Mouse (Mus musculus) heart, embryonic 11.5 days (tissue): ENCODE data around the gene Rasl11b. TPM values are rescaled to one million over a fixed set of nuclear protein-coding genes. Genes with fewer than 3 reads are reported as not detected.

Experiments
- ATAC-seq: fragments of 200-750 bp; cut with Nextera tagmentation; replicated peaks from 2 replicates; pipeline ENCODE4 v1.8.0; 2017; ENCODE audit warnings: moderate library complexity; ENCODE audit not compliant: insufficient number of reproducible peaks, low FRiP score, low TSS enrichment
- H3K27ac ChIP-seq: fragments of 300-500 bp; sonication (generic); 2 replicates; pipeline ENCODE4 v1.5.1; 2014; ENCODE audit warnings: mild to moderate bottlenecking, low read depth, low read length
- H3K27me3 ChIP-seq: fragments of 300-500 bp; sonication (generic); 2 replicates; pipeline ENCODE4 v1.6.1; 2014; ENCODE audit warnings: mild to moderate bottlenecking, low read length, mixed read lengths; ENCODE audit not compliant: control insufficient read depth, insufficient read depth
- H3K36me3 ChIP-seq: fragments of 300-500 bp; sonication (generic); 2 replicates; pipeline ENCODE4 v1.6.1; 2014; ENCODE audit warnings: mild to moderate bottlenecking, low read length, moderate library complexity, mixed read lengths; ENCODE audit not compliant: control insufficient read depth, insufficient read depth
- H3K4me1 ChIP-seq: fragments of 300-500 bp; sonication (generic); 2 replicates; pipeline ENCODE4 v1.6.1; 2014; ENCODE audit warnings: low read length; ENCODE audit not compliant: control insufficient read depth, insufficient read depth
- H3K4me2 ChIP-seq: fragments of 300-500 bp; sonication (generic); 2 replicates; pipeline ENCODE4 v1.6.1; 2014; ENCODE audit warnings: mild to moderate bottlenecking, moderate library complexity
- H3K4me3 ChIP-seq: fragments of 300-500 bp; sonication (generic); 2 replicates; pipeline ENCODE4 v1.5.1; 2014; ENCODE audit warnings: low read depth, low read length
- H3K9ac ChIP-seq: fragments of 300-500 bp; sonication (generic); 2 replicates; pipeline ENCODE4 v1.6.1; 2014; ENCODE audit warnings: mild to moderate bottlenecking, low read depth, low read length, moderate library complexity
- H3K9me3 ChIP-seq: fragments of 300-500 bp; sonication (generic); replicated peaks from 2 replicates; pipeline ENCODE4 v1.6.1; 2016; ENCODE audit warnings: low read length; ENCODE audit not compliant: control insufficient read depth
- WGBS: fragments of 180-500 bp; shearing (Covaris S2); extraction: QIAGEN DNeasy Blood & Tissue Kit; methylation state at CpG from one replicate; pipeline ENCODE4 v1.1.7; 2014; ENCODE audit not compliant: insufficient replicate concordance; 5-methylcytosine and 5-hydroxymethylcytosine counted together
- polyA plus RNA-seq: library from polyadenylated mRNA; unstranded; fragments of >200 nt; fragmentation: Nextera tagmentation; extraction: Ambion mirVana; gene quantifications from 2 replicates; pipeline ENCODE4 v1.2.1, GENCODE M21; 2014

Rasl11b gene
- polyA plus RNA-seq, 1 experiment from 2014 or later, result 75.9 TPM

DNA sequence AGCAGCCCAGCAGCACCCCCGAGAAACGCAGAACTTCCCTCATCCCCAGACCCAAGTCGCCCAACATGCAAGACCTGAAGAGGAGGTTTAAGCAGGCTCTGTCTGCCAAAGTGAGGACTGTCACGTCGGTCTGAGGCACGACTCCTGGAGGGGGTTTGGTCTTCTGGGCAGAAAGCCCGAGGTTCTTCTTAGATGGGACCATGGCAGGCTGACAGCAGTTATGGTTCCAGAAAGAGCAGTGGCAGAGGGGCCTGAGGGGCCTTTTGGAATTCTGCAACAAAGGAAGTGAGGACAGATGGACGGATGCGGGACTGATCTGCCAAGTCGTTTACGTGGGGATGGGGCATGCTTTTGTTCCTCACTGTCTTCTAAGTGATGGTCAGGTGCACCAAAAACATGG is 3.4 kb downstream of the Rasl11b start:
- Histone ChIP-seq H3K9ac (peak overlapping the region; percentile 99), H3K9me3 (no peaks in the 10 kb centered on the region; the same call in 1 of the 2 replicates), H3K4me3 (peak overlapping the region; percentile 83), H3K27ac (peak overlapping the region; percentile 54), H3K36me3 (peaks cover 13% of the 10 kb centered on the region), H3K4me1 (peaks cover 58% of the 10 kb centered on the region), H3K27me3 (no peaks in the 10 kb centered on the region), H3K4me2 (peak overlapping the region; percentile 94)
- ATAC-seq, result no peak
- WGBS, result 68% methylated on average over 11 of the region's 11 CpGs

DNA sequence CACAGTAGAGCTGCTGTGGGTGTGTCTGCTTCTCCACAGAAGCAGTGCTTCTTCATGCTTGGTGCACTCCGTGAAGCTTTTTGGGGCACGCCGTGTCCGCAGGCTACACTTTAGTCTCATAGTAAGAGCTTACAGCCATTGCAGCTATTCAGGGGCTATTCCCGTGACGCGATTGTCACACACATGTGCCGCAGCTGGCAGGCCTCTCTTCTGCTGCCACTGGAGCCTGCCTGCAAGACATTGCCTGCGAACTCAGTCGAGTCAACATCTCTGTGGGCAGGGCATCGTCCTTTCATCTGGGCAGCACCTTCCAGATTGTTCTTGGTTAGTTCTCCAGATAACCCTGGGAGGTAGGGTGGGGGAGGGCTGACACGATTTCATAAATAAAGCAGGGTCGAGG is 4.7 kb downstream of the Rasl11b start:
- Histone ChIP-seq H3K9ac (no peak overlapping the region), H3K27ac (peak overlapping the region; percentile 4; the same call in 1 of the 2 replicates), H3K36me3 (peaks cover 13% of the 10 kb centered on the region), H3K4me1 (peaks cover 49% of the 10 kb centered on the region), H3K4me2 (no peak overlapping the region), H3K27me3 (no peaks in the 10 kb centered on the region), H3K9me3 (no peaks in the 10 kb centered on the region; the same call in 1 of the 2 replicates), H3K4me3 (no peak overlapping the region)
- 73% methylated on average over 13 of the region's 13 CpGs for WGBS
- no peak for ATAC-seq

DNA sequence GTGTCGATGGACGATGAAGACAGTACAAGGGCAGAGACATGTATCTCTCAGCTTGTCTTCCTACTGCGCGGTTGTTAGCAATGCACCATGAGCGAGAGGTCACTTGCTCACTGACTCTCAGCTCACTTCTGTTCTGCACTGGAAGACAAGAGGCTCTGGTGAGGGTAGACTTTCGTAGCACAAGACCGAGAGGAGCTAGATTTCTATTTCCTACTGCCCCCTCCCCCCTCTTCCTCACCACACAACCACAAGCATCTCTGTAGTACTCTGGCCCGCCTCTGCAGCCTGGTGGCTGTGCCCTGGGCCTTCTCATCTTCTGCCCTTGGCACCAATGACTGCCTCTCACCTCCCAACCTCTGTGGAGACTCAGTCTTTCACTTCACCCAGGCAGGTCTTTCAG is 5.4 kb downstream of the Rasl11b start:
- Histone ChIP-seq H3K27ac (no peak overlapping the region), H3K9me3 (no peaks in the 10 kb centered on the region; the same call in 1 of the 2 replicates), H3K36me3 (peaks cover 13% of the 10 kb centered on the region), H3K4me1 (peaks cover 54% of the 10 kb centered on the region), H3K9ac (no peak overlapping the region), H3K4me2 (no peak overlapping the region), H3K27me3 (no peaks in the 10 kb centered on the region), H3K4me3 (no peak overlapping the region)
- no peak for ATAC-seq
- whole genome bisulfite sequencing, result 56% methylated on average over 8 of the region's 8 CpGs

DNA sequence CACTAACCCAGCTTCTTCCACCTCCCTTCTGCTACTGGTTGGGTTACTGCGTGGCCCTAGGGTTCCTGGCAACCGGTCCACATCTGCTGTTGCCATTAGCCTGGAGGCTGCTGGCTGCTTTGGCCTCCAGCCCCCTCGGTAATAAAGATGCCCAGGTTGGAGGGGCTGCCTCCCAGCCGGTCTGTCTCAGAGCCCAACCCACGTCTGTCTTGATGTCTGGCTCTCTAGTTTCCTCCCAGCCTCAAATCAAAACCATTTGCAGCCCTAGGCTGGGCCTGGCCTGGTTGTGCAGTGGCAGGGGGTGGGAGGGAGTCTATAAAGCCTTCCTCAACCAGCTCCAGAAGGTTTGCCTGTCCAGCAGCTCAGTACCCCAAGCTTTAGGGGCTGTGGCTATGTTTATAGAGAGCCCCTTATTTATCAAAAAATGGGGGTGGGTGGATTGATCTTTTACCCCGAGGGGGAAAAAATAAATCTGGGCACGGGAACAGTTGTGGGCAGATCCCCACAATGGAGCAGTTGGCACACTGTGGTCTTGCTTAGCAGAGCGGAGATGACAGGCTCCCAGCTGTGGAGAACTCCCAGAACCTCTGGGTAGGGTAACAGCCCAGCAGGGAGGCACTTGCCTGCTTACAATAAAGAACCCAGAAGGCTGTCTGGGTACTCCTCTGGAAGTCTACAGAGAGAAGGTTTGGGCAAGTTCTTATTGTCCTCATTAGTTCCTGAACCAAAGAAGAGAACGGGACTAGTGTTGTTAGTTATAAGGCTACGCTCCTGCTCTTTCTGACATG is 6.7 kb downstream of the Rasl11b start:
- Histone ChIP-seq H3K4me1 (peaks cover 62% of the 10 kb centered on the region), H3K4me2 (no peak overlapping the region)
- no peak for ATAC-seq

DNA sequence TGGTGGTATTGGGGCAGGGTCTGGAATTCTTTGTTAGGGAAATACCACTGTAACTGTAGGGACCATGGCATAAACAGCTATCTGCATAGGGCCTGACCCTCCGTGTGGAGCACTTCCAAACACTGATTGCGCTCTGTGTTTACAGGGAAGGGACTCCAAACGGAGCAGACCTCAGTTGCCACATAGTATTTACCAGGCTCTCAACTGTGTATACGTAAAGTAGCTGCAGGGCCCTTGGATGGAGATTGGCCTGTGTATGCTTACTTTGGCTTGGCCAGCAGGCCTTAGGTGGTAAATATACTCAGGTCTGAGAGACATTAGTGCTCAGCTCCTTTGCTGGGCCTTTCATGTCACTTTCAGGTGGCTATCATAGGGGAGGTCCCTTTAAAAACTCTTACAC is 7.4 kb downstream of the Rasl11b start:
- no peak overlapping the region for H3K4me3 ChIP-seq
- WGBS, result 72% methylated on average over 4 of the region's 4 CpGs
- no peaks in the 10 kb centered on the region; the same call in 1 of the 2 replicates for H3K9me3 ChIP-seq
- H3K27ac ChIP-seq, result no peak overlapping the region
- ATAC-seq, result no peak
- H3K4me2 ChIP-seq, result no peak overlapping the region
- H3K27me3 ChIP-seq, result no peaks in the 10 kb centered on the region
- peaks cover 58% of the 10 kb centered on the region for H3K4me1 ChIP-seq
- peaks cover 13% of the 10 kb centered on the region for H3K36me3 ChIP-seq
- H3K9ac ChIP-seq, result no peak overlapping the region

More for the DNA sequence above, 6.7 kb downstream of the Rasl11b start:
- Histone ChIP-seq H3K27me3 (no peaks in the 10 kb centered on the region), H3K9ac (no peak overlapping the region), H3K36me3 (peaks cover 13% of the 10 kb centered on the region), H3K27ac (0 out of 2 replicates have a peak overlapping the region, but pooled peaks have one; percentile 36), H3K9me3 (no peaks in the 10 kb centered on the region; the same call in 1 of the 2 replicates), H3K4me3 (no peak overlapping the region)
- 64% methylated on average over 10 of the region's 10 CpGs for WGBS

DNA sequence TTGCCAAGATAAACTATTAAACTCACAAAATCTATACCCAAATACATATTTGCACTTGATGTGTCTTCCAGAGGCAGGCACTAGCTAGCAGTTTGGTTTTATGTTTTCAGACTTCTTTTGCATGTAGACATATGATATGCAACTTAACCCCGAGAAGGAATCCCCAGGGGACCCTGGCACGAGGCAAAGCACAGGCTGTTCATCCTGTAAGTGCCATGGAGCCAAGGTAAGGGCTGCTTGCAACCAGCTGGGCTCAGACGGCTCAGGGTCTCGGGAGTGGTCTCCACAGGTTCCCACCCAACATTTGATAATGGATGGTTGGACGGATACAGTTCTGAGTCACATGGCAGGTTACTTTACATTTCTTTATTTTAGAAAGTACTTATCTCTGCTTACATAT is 9.4 kb downstream of the Rasl11b start:
- Histone ChIP-seq H3K4me2 (no peak overlapping the region), H3K27me3 (no peaks in the 10 kb centered on the region), H3K4me3 (no peak overlapping the region), H3K9ac (no peak overlapping the region), H3K4me1 (peaks cover 59% of the 10 kb centered on the region), H3K27ac (no peak overlapping the region), H3K9me3 (no peaks in the 10 kb centered on the region; the same call in 1 of the 2 replicates), H3K36me3 (0 out of 2 replicates have a peak, but pooled peaks cover 2% of the 10 kb centered on the region)
- 66% methylated on average over 5 of the region's 5 CpGs for WGBS
- ATAC-seq, result no peak

DNA sequence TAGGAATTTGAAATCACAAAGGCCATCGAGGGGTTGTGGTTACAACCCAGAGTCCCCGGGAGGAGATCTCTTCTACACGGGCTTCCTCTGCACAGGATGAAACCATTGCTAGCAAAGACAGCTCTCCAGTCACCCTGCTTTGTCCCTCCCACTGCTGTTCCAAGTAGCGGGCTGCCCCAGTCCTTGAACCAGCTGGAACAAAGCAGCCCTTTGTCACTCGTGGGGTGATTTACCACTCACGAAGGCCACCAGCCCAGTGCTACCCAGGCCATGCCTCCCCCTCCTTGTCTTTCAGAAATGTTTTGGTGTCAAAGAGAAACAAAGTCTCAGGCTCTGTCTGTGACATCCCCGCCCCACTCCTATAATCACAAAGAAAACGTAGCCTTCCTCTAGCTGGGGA is 10.4 kb downstream of the Rasl11b start:
- Histone ChIP-seq H3K4me1 (peaks cover 54% of the 10 kb centered on the region), H3K4me2 (peak overlapping the region; percentile 10), H3K27me3 (no peaks in the 10 kb centered on the region), H3K36me3 (no peaks in the 10 kb centered on the region), H3K9me3 (no peaks in the 10 kb centered on the region; the same call in 1 of the 2 replicates), H3K4me3 (no peak overlapping the region), H3K9ac (peak overlapping the region; percentile 54), H3K27ac (peak overlapping the region; percentile 93)
- WGBS, result 23% methylated on average over 8 of the region's 8 CpGs
- ATAC-seq, result no peak

DNA sequence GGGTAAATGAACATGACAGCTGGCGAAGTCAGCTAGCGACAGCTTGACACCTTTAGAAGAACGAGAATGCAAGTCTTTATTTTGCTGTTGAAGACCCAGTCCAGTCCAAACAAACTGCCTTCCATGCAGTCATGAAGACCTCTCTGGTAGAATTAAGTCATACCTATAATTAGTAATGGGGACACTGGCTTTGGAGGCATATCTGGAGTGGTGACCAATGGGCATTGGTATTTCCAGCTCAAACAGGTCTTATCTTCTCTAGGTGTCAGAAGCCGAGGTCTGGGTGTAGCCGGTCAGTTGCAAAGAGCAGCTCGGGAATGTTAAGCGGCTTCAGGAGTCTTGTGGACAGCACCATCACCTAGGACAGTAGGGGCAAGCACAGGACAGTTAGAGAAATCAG is 11.0 kb downstream of the Rasl11b start:
- ATAC-seq, result peak; percentile 44; the same call in 1 of the 2 replicates
- peak overlapping the region; percentile 93 for H3K27ac ChIP-seq

More for the DNA sequence above, 11.0 kb downstream of the Rasl11b start:
- H3K9me3 ChIP-seq, result no peaks in the 10 kb centered on the region; the same call in 1 of the 2 replicates
- H3K9ac ChIP-seq, result peak overlapping the region; percentile 43; the same call in 1 of the 2 replicates
- no peak overlapping the region for H3K4me3 ChIP-seq
- WGBS, result 20% methylated on average over 7 of the region's 7 CpGs
- peaks cover 50% of the 10 kb centered on the region for H3K4me1 ChIP-seq
- no peaks in the 10 kb centered on the region for H3K27me3 ChIP-seq
- H3K36me3 ChIP-seq, result no peaks in the 10 kb centered on the region
- peak overlapping the region; percentile 10 for H3K4me2 ChIP-seq
